ENCODE assay signal across 21 mouse cellular contexts in genomic region chrX:20520290-20520939, GRCm38 (mm10). TPM values are rescaled to one million over a fixed set of nuclear protein-coding genes. Genes with fewer than 3 reads are reported as not detected.
DNase-seq lines count a peak whose midpoint lies in the region; ATAC-seq and TF ChIP-seq lines count a peak whose summit lies in the region.
"Had no signal": no experiment of that assay in that cellular context is flagged by ENCODE, and none has a peak within 500 bp of the region (broad histone marks: within the 10 kb centered on the region; RNA-seq: fewer than 3 reads in every experiment).

No protein-coding gene starts in this region.

- WGBS in kidney, embryonic 14.5 days: 83% methylated on average over 7 of the region's 7 CpGs
- WGBS in liver, adult 2 months: 18% methylated on average over 7 of the region's 7 CpGs
- 69% methylated on average over 7 of the region's 7 CpGs for WGBS in liver, embryonic 11.5 days
- WGBS in intestine, embryonic 16.5 days: 58% methylated on average over 7 of the region's 7 CpGs

- no peak for ATAC-seq in kidney, embryonic 14.5 days (ENCODE audit: low FRiP score, low TSS enrichment)
- no peak for ATAC-seq in liver, embryonic 11.5 days (replicated peaks; ENCODE audit: low FRiP score)
- peak; percentile 87 for ATAC-seq in intestine, embryonic 16.5 days
- ATAC-seq: activated CD4-positive, CD25-positive, alpha-beta regulatory T cell, adult 4 months; forebrain, embryonic 15.5 days; Patski had no signal

- peaks cover 4% of the 10 kb centered on the region; the same call in 1 of the 2 replicates for H3K36me3 ChIP-seq in kidney, embryonic 14.5 days (ENCODE audit: control insufficient read depth, insufficient read depth, low read length)
- H3K36me3 ChIP-seq in liver, adult 2 months (ENCODE audit: control insufficient read depth, insufficient read depth, low read length): peaks cover 4% of the 10 kb centered on the region
- H3K36me3 ChIP-seq in liver, embryonic 11.5 days (ENCODE audit: control insufficient read depth, insufficient read depth, low read length): 0 out of 2 replicates have a peak, but pooled peaks cover 3% of the 10 kb centered on the region
- no peaks in the 10 kb centered on the region for H3K36me3 ChIP-seq in intestine, embryonic 16.5 days (ENCODE audit: control insufficient read depth, insufficient read depth, low read length)
- H3K36me3 ChIP-seq: embryonic facial prominence, embryonic 15.5 days had no signal

- H3K9me3 ChIP-seq in kidney, embryonic 14.5 days (ENCODE audit: control insufficient read depth, low read length): no peaks in the 10 kb centered on the region
- no peaks in the 10 kb centered on the region for H3K9me3 ChIP-seq in liver, embryonic 11.5 days (ENCODE audit: control insufficient read depth, low read length)
- H3K9me3 ChIP-seq in intestine, embryonic 16.5 days (ENCODE audit: control insufficient read depth, low read length): no peaks in the 10 kb centered on the region
- H3K9me3 ChIP-seq: embryonic facial prominence, embryonic 15.5 days; forebrain, embryonic 15.5 days; heart, embryonic 13.5 days had no signal

- H3K79me2 ChIP-seq in liver, adult 2 months (ENCODE audit: control insufficient read depth, insufficient read depth, low read length): no peaks in the 10 kb centered on the region

- H3K4me2 ChIP-seq in kidney, embryonic 14.5 days (replicated peaks; ENCODE audit: low read depth, low read length): no peak overlapping the region
- no peak overlapping the region for H3K4me2 ChIP-seq in liver, embryonic 11.5 days
- H3K4me2 ChIP-seq in intestine, embryonic 16.5 days (ENCODE audit: low read depth, low read length): no peak overlapping the region
- H3K4me2 ChIP-seq: embryonic facial prominence, embryonic 15.5 days; forebrain, embryonic 15.5 days; heart, embryonic 13.5 days had no signal

- no peak overlapping the region for H3K4me3 ChIP-seq in kidney, embryonic 14.5 days (ENCODE audit: low read length)
- H3K4me3 ChIP-seq in liver, adult 2 months (ENCODE audit: insufficient read depth, low read depth, low read length): no peak overlapping the region
- H3K4me3 ChIP-seq in liver, embryonic 11.5 days (ENCODE audit: low read depth, low read length): no peak overlapping the region
- no peak overlapping the region for H3K4me3 ChIP-seq in intestine, embryonic 16.5 days (ENCODE audit: low read length)
- H3K4me3 ChIP-seq: embryonic facial prominence, embryonic 15.5 days; forebrain, embryonic 15.5 days; heart, embryonic 13.5 days had no signal

- no peaks in the 10 kb centered on the region for H3K27me3 ChIP-seq in kidney, embryonic 14.5 days (ENCODE audit: control insufficient read depth, insufficient read depth, low read length)
- no peaks in the 10 kb centered on the region for H3K27me3 ChIP-seq in liver, adult 2 months (ENCODE audit: control insufficient read depth, insufficient read depth, low read length)
- H3K27me3 ChIP-seq in liver, embryonic 11.5 days (replicated peaks; ENCODE audit: control insufficient read depth, insufficient read depth, low read length): no peaks in the 10 kb centered on the region
- no peaks in the 10 kb centered on the region for H3K27me3 ChIP-seq in intestine, embryonic 16.5 days (replicated peaks; ENCODE audit: control insufficient read depth, insufficient read depth, low read length)
- H3K27me3 ChIP-seq: CH12.LX; embryonic facial prominence, embryonic 15.5 days; forebrain, embryonic 15.5 days; heart, embryonic 13.5 days had no signal

- no peak overlapping the region for H3K27ac ChIP-seq in kidney, embryonic 14.5 days (ENCODE audit: low read depth, low read length)
- H3K27ac ChIP-seq in liver, adult 2 months (replicated peaks; ENCODE audit: insufficient read depth, low read depth, low read length): peak overlapping the region; percentile 84
- no peak overlapping the region; the same call in 1 of the 2 replicates for H3K27ac ChIP-seq in liver, embryonic 11.5 days (ENCODE audit: low read depth, low read length)
- no peak overlapping the region for H3K27ac ChIP-seq in intestine, embryonic 16.5 days (ENCODE audit: low read length)
- H3K27ac ChIP-seq: embryonic facial prominence, embryonic 15.5 days; forebrain, embryonic 15.5 days; heart, embryonic 13.5 days had no signal

- no peaks in the 10 kb centered on the region for H3K4me1 ChIP-seq in kidney, embryonic 14.5 days (ENCODE audit: control insufficient read depth, insufficient read depth, low read length)
- 0 out of 2 replicates have a peak, but pooled peaks cover 2% of the 10 kb centered on the region for H3K4me1 ChIP-seq in liver, adult 2 months (ENCODE audit: control insufficient read depth, insufficient read depth, low read length)
- H3K4me1 ChIP-seq in liver, embryonic 11.5 days (replicated peaks; ENCODE audit: control insufficient read depth, insufficient read depth, low read length): no peaks in the 10 kb centered on the region
- H3K4me1 ChIP-seq in intestine, embryonic 16.5 days (ENCODE audit: control insufficient read depth, insufficient read depth, low read length): no peaks in the 10 kb centered on the region
- H3K4me1 ChIP-seq: embryonic facial prominence, embryonic 15.5 days; forebrain, embryonic 15.5 days; heart, embryonic 13.5 days had no signal

- no peak for TF ChIP-seq POLR2A in liver, adult 2 months (IDR thresholded peaks at IDR 0.05; ENCODE audit: extremely low read depth, insufficient read depth, low read length)

- DNase-seq in kidney, adult 9 months: peak; percentile 59
- DNase-seq in liver, adult 2 months (ENCODE audit: extremely low read depth, low read depth, low spot score): peak; percentile 88
- no peak for DNase-seq in liver, embryonic 11.5 days (ENCODE audit: low spot score)
- DNase-seq in yolk sac, embryonic 10.5 days (ENCODE audit: low spot score): peak; percentile 47
- no peak for DNase-seq in adrenal gland, postnatal 14 days
- DNase-seq: adrenal gland, postnatal 36 days; cerebellum, adult 2 months; cerebellum, postnatal 10 days; gastrocnemius, postnatal 36 days; heart, adult 11 months; heart, postnatal 36 days had no signal

- TF ChIP-seq CTCF in liver, adult 2 months (IDR thresholded peaks at IDR 0.05; ENCODE audit: low read depth, low read length): no peak

- H3K9ac ChIP-seq in kidney, embryonic 14.5 days (ENCODE audit: low read depth, low read length): no peak overlapping the region
- H3K9ac ChIP-seq in liver, adult 2 months (ENCODE audit: low read depth, low read length): 0 out of 2 replicates have a peak overlapping the region, but pooled peaks have one; percentile 39
- H3K9ac ChIP-seq in liver, embryonic 11.5 days (ENCODE audit: low read depth, low read length): no peak overlapping the region
- H3K9ac ChIP-seq in intestine, embryonic 16.5 days (ENCODE audit: low read depth, low read length): no peak overlapping the region
- H3K9ac ChIP-seq: embryonic facial prominence, embryonic 15.5 days; forebrain, embryonic 15.5 days; heart, embryonic 13.5 days had no signal

RNA-seq across cellular contexts. Expression of gene Rgn, which starts 29.2 kb away (rescaled TPM):
- polyA plus RNA-seq in kidney, embryonic 14.5 days (2014; fragmentation: Nextera tagmentation; extraction: Ambion mirVana): 5.9 and 6.2 TPM in 2 replicates
- 1,444 and 2,426 TPM in 2 replicates for total RNA-seq in liver, adult 2 months (2014; rRNA removed)
- 291 and 400 TPM in 2 replicates for polyA plus RNA-seq in liver, adult 2 months (2012; rRNA removed)
- polyA plus RNA-seq in liver, embryonic 11.5 days (2014; fragmentation: Nextera tagmentation; extraction: Ambion mirVana): 25.9 and 32.5 TPM in 2 replicates
- 72.5 and 77.2 TPM in 2 replicates for polyA plus RNA-seq in intestine, embryonic 16.5 days (2015; fragmentation: Nextera tagmentation; extraction: Ambion mirVana)
- 3.6 and 82.0 TPM in 2 replicates for total RNA-seq in adrenal gland, postnatal 14 days (2021)
- total RNA-seq: CH12.LX; gastrocnemius, postnatal 36 days had no signal
- polyA plus RNA-seq: activated CD4-positive, CD25-positive, alpha-beta regulatory T cell, adult 4 months; C2C12; embryonic facial prominence, embryonic 11.5 days had no signal

Comparison
In these comparisons a context has a peak if more than half of its experiments do, and no peak if none do; other contexts are left out.
1. DNase-seq: peak in kidney, adult 9 months (single experiment), liver, adult 2 months (single experiment) and yolk sac, embryonic 10.5 days (single experiment); none in liver, embryonic 11.5 days (single experiment) and adrenal gland, postnatal 14 days (single experiment).